Mouse (Mus musculus): ENCODE results near the gene Ccdc163. TPM values are rescaled to one million over a fixed set of nuclear protein-coding genes. Genes with fewer than 3 reads are reported as not detected.
A peak's percentile ranks its signal among the peaks of the same experiment; 100 is the strongest.

Gene Ccdc163
- polyA plus RNA-seq, 1 experiment from 2014 or later = 22.6 TPM

DNA sequence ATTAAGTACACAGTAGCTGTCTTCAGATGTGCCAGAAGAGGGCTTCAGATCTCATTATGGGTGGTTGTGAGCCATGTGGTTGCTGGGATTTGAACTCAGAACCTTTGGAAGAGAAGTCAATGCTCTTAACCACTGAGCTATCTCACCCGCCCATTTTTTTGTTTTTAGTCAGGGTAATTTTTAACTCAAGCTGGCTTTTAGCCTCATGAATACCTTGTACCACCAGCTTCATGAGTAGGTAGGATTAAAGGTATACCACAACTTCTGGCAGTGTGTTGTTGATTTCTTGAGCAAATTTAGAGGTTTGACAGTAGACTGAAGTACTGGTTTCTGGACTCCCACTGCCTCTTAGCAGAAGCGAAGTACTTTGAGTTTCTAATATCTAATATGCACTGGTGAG is 16.2 kb upstream of the Ccdc163 start:
- no peak overlapping the region for H3K27ac ChIP-seq (ENCODE audit: low read length)
- ATAC-seq = no peak
- H3K4me3 ChIP-seq (ENCODE audit: low read length) = no peak overlapping the region
- no peak overlapping the region for H3K4me2 ChIP-seq (ENCODE audit: low read depth, low read length)
- peaks cover 15% of the 10 kb centered on the region for H3K36me3 ChIP-seq (ENCODE audit: control insufficient read depth, insufficient read depth, low read length)
- H3K9ac ChIP-seq (ENCODE audit: low read depth, low read length) = no peak overlapping the region
- no peaks in the 10 kb centered on the region for H3K9me3 ChIP-seq (ENCODE audit: control insufficient read depth, low read length)
- 90% methylated on average over 2 of the region's 2 CpGs for whole genome bisulfite sequencing
- peaks cover 14% of the 10 kb centered on the region for H3K4me1 ChIP-seq (ENCODE audit: control insufficient read depth, insufficient read depth, low read length)
- no peaks in the 10 kb centered on the region for H3K27me3 ChIP-seq (replicated peaks; ENCODE audit: control insufficient read depth, insufficient read depth, low read length)

- no peaks in the 10 kb centered on the region for H3K27me3 ChIP-seq (replicated peaks; ENCODE audit: control insufficient read depth, insufficient read depth, low read length)
- no peak overlapping the region for H3K4me3 ChIP-seq (ENCODE audit: low read length)
- H3K9me3 ChIP-seq (ENCODE audit: control insufficient read depth, low read length) = no peaks in the 10 kb centered on the region
- peaks cover 7% of the 10 kb centered on the region for H3K4me1 ChIP-seq (ENCODE audit: control insufficient read depth, insufficient read depth, low read length)
- no peak overlapping the region for H3K4me2 ChIP-seq (ENCODE audit: low read depth, low read length)
- peaks cover 13% of the 10 kb centered on the region for H3K36me3 ChIP-seq (ENCODE audit: control insufficient read depth, insufficient read depth, low read length)
- no peak for ATAC-seq
- H3K9ac ChIP-seq (ENCODE audit: low read depth, low read length) = no peak overlapping the region
- no peak overlapping the region for H3K27ac ChIP-seq (ENCODE audit: low read length)
- 76% methylated on average over 2 of the region's 2 CpGs for WGBS
These were observed 14.5 kb upstream of the Ccdc163 start for GRCm38 (mm10) chr4:116693785-116694184.

DNA sequence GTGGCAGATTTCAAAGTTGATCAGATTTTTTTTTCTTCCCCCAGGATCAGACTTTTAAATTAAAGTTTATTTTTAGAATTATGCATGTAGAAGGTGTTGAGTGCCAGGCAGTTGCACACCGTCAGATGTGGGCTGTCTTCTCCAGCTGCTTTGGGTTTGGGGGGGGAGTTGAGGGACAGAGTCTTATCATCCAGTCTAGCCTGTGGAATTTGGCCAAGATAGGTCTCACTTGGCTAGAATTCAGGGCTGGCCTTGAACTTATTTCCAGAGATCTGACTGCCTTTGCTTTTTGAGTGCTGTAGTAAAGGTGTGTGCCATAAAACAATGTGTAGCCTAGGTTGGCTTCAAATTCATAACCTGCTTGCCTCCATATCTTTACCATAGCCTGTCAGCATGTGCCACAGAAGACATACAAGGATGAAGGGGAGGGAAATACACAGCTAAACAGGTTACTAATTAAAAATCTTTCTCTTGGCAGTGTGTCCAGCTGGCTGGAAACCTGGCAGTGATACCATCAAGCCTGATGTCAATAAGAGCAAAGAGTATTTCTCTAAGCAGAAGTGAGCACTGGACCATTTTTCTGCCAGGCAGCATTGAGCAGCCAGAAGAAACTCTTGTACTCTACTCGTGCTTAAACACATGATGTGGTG is 9.5 kb upstream of the Ccdc163 start:
- WGBS = 78% methylated on average over 2 of the region's 2 CpGs
- no peaks in the 10 kb centered on the region for H3K4me1 ChIP-seq (ENCODE audit: control insufficient read depth, insufficient read depth, low read length)
- no peak for ATAC-seq
- no peak overlapping the region for H3K4me2 ChIP-seq (ENCODE audit: low read depth, low read length)
- H3K27ac ChIP-seq (ENCODE audit: low read length) = no peak overlapping the region
- peaks cover 14% of the 10 kb centered on the region for H3K36me3 ChIP-seq (ENCODE audit: control insufficient read depth, insufficient read depth, low read length)
- no peak overlapping the region for H3K9ac ChIP-seq (ENCODE audit: low read depth, low read length)
- H3K9me3 ChIP-seq (ENCODE audit: control insufficient read depth, low read length) = no peaks in the 10 kb centered on the region
- H3K4me3 ChIP-seq (ENCODE audit: low read length) = no peak overlapping the region
- H3K27me3 ChIP-seq (replicated peaks; ENCODE audit: control insufficient read depth, insufficient read depth, low read length) = no peaks in the 10 kb centered on the region

DNA sequence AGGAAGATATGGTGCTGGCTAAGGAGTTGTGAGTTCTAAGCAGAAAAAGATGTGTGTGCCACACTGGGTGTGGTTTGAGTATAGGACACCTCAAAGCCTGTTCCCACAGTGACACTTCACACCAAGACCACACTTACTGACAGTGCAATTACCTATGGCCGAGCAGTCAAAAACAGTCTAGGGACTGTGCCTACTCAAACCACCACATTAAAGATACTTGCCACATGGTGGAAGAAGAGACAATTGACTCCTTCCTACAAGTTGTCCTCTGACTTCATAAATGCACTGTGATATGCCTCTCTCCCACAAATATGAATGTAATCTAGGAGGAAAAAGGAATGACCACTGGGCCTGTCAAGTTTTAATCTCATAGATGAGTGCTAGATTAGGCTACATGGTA is 7.3 kb upstream of the Ccdc163 start:
- Histone ChIP-seq H3K9ac (ENCODE audit: low read depth, low read length) (no peak overlapping the region), H3K27ac (ENCODE audit: low read length) (no peak overlapping the region), H3K27me3 (replicated peaks; ENCODE audit: control insufficient read depth, insufficient read depth, low read length) (no peaks in the 10 kb centered on the region), H3K9me3 (ENCODE audit: control insufficient read depth, low read length) (no peaks in the 10 kb centered on the region), H3K4me1 (ENCODE audit: control insufficient read depth, insufficient read depth, low read length) (no peaks in the 10 kb centered on the region), H3K36me3 (ENCODE audit: control insufficient read depth, insufficient read depth, low read length) (0 out of 2 replicates have a peak, but pooled peaks cover 5% of the 10 kb centered on the region), H3K4me2 (ENCODE audit: low read depth, low read length) (no peak overlapping the region), H3K4me3 (ENCODE audit: low read length) (no peak overlapping the region)
- whole genome bisulfite sequencing = 78% methylated on average over 1 of the region's 1 CpGs
- no peak for ATAC-seq

- Histone ChIP-seq H3K9ac (ENCODE audit: low read depth, low read length) (no peak overlapping the region), H3K4me3 (ENCODE audit: low read length) (no peak overlapping the region), H3K4me2 (ENCODE audit: low read depth, low read length) (no peak overlapping the region), H3K9me3 (ENCODE audit: control insufficient read depth, low read length) (no peaks in the 10 kb centered on the region), H3K36me3 (ENCODE audit: control insufficient read depth, insufficient read depth, low read length) (0 out of 2 replicates have a peak, but pooled peaks cover 3% of the 10 kb centered on the region), H3K27ac (ENCODE audit: low read length) (no peak overlapping the region), H3K27me3 (replicated peaks; ENCODE audit: control insufficient read depth, insufficient read depth, low read length) (no peaks in the 10 kb centered on the region), H3K4me1 (ENCODE audit: control insufficient read depth, insufficient read depth, low read length) (peaks cover 3% of the 10 kb centered on the region; the same call in 1 of the 2 replicates)
- 38% methylated on average over 6 of the region's 6 CpGs for WGBS
- no peak for ATAC-seq
These were observed 4.5 kb upstream of the Ccdc163 start for GRCm38 (mm10) chr4:116703804-116704203.

DNA sequence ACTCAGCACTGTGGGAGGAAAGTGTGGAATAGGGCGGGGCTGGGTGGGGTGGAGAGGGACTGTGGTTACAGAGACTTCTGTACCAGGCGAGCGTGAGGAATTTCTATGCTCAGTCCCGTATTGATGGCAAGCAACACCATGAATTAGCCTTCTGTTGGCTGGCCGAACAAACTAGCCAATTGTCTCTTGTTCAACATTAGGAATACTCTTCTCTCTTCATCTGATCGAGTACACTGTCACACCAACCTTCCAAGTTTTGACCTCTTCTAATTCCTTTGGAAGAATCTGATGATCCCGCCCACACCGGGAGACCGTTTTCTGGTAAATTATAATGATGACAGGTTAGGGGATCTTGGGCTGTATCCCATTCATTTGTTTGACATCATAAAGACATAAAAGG is 643 bp upstream of the Ccdc163 start:
- 11% methylated on average over 9 of the region's 9 CpGs for WGBS
- Histone ChIP-seq H3K4me1 (ENCODE audit: control insufficient read depth, insufficient read depth, low read length) (peaks cover 6% of the 10 kb centered on the region; the same call in 1 of the 2 replicates), H3K4me3 (ENCODE audit: low read length) (peak overlapping the region; percentile 74), H3K4me2 (ENCODE audit: low read depth, low read length) (peak overlapping the region; percentile 77), H3K9me3 (ENCODE audit: control insufficient read depth, low read length) (no peaks in the 10 kb centered on the region), H3K27me3 (replicated peaks; ENCODE audit: control insufficient read depth, insufficient read depth, low read length) (no peaks in the 10 kb centered on the region), H3K27ac (ENCODE audit: low read length) (no peak overlapping the region), H3K36me3 (ENCODE audit: control insufficient read depth, insufficient read depth, low read length) (no peaks in the 10 kb centered on the region), H3K9ac (ENCODE audit: low read depth, low read length) (peak overlapping the region; percentile 72)
- no peak for ATAC-seq

- H3K4me1 ChIP-seq (ENCODE audit: control insufficient read depth, insufficient read depth, low read length) = peaks cover 6% of the 10 kb centered on the region; the same call in 1 of the 2 replicates
- no peaks in the 10 kb centered on the region for H3K36me3 ChIP-seq (ENCODE audit: control insufficient read depth, insufficient read depth, low read length)
- peak overlapping the region; percentile 83 for H3K4me2 ChIP-seq (ENCODE audit: low read depth, low read length)
- peak; percentile 22; the same call in 1 of the 2 replicates for ATAC-seq
- peak overlapping the region; percentile 68 for H3K9ac ChIP-seq (ENCODE audit: low read depth, low read length)
- H3K27me3 ChIP-seq (replicated peaks; ENCODE audit: control insufficient read depth, insufficient read depth, low read length) = no peaks in the 10 kb centered on the region
- H3K4me3 ChIP-seq (ENCODE audit: low read length) = peak overlapping the region; percentile 74
- H3K27ac ChIP-seq (ENCODE audit: low read length) = no peak overlapping the region
- 4% methylated on average over 9 of the region's 9 CpGs for whole genome bisulfite sequencing
- H3K9me3 ChIP-seq (ENCODE audit: control insufficient read depth, low read length) = no peaks in the 10 kb centered on the region
These were observed 582 bp downstream of the Ccdc163 start for GRCm38 (mm10) chr4:116708791-116709390.

DNA sequence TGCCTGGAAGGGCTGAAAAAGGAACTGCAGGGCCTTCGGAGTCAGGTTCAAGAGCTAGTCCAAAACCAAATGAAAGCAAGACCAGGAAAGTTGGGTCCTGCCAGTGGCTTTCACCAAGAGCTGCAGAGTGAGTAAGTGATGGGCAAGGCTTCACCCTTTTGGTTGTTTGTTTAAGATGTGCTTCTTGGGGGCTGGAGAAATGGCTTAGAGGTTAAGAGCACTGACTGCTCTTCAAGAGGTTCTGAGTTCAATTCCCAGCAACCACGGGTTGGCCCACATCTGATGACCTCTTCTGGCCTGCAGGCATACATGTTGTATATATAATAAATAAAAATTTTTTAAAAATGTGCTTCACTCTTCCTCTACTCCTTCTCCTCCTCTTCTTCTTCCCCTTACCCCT is 1.8 kb downstream of the Ccdc163 start:
- H3K27me3 ChIP-seq (replicated peaks; ENCODE audit: control insufficient read depth, insufficient read depth, low read length) = no peaks in the 10 kb centered on the region
- H3K9ac ChIP-seq (ENCODE audit: low read depth, low read length) = no peak overlapping the region
- no peak overlapping the region for H3K4me3 ChIP-seq (ENCODE audit: low read length)
- H3K9me3 ChIP-seq (ENCODE audit: control insufficient read depth, low read length) = no peaks in the 10 kb centered on the region
- H3K27ac ChIP-seq (ENCODE audit: low read length) = no peak overlapping the region
- 91% methylated on average over 2 of the region's 2 CpGs for WGBS
- no peak overlapping the region for H3K4me2 ChIP-seq (ENCODE audit: low read depth, low read length)
- peaks cover 6% of the 10 kb centered on the region; the same call in 1 of the 2 replicates for H3K4me1 ChIP-seq (ENCODE audit: control insufficient read depth, insufficient read depth, low read length)
- no peak for ATAC-seq
- H3K36me3 ChIP-seq (ENCODE audit: control insufficient read depth, insufficient read depth, low read length) = no peaks in the 10 kb centered on the region

- no peaks in the 10 kb centered on the region for H3K9me3 ChIP-seq (ENCODE audit: control insufficient read depth, low read length)
- H3K4me3 ChIP-seq (ENCODE audit: low read length) = no peak overlapping the region
- H3K4me1 ChIP-seq (ENCODE audit: control insufficient read depth, insufficient read depth, low read length) = peaks cover 4% of the 10 kb centered on the region; the same call in 1 of the 2 replicates
- no peak overlapping the region for H3K4me2 ChIP-seq (ENCODE audit: low read depth, low read length)
- H3K27me3 ChIP-seq (replicated peaks; ENCODE audit: control insufficient read depth, insufficient read depth, low read length) = no peaks in the 10 kb centered on the region
- WGBS = 78% methylated on average over 1 of the region's 1 CpGs
- no peaks in the 10 kb centered on the region for H3K36me3 ChIP-seq (ENCODE audit: control insufficient read depth, insufficient read depth, low read length)
- ATAC-seq = no peak
- no peak overlapping the region for H3K9ac ChIP-seq (ENCODE audit: low read depth, low read length)
- H3K27ac ChIP-seq (ENCODE audit: low read length) = no peak overlapping the region
These were observed 4.2 kb downstream of the Ccdc163 start for GRCm38 (mm10) chr4:116712536-116712935.

Data from intestine, embryonic 16.5 days (tissue).